Mouse (Mus musculus): ENCODE measurements at regions not wholly inside any gene's neighbourhood (a gene's known extent, or its start where the extent isn't known, plus 50 kb on each side); places are given as distances from the start of the nearest gene placed in this dataset.
A peak's percentile ranks its signal among the peaks of the same experiment; 100 is the strongest.

GRCm38 (mm10) chr16:24318723-24319437 is 74.4 kb upstream of the Lpp start:
- H3K4me1 ChIP-seq (ENCODE audit: insufficient read depth, low read length) = no peaks in the 10 kb centered on the region
- no peak overlapping the region for H3K9ac ChIP-seq (replicated peaks; ENCODE audit: low read length)
- ATAC-seq (ENCODE audit: low FRiP score, low TSS enrichment) = no peak
- no peak overlapping the region for H3K27ac ChIP-seq (ENCODE audit: low read length)
- H3K4me3 ChIP-seq (ENCODE audit: low read length) = no peak overlapping the region
- no peak overlapping the region for H3K4me2 ChIP-seq (replicated peaks; ENCODE audit: low read depth, low read length)
- WGBS = 88% methylated on average over 8 of the region's 8 CpGs
- H3K36me3 ChIP-seq (ENCODE audit: insufficient read depth, low read length) = no peaks in the 10 kb centered on the region
- no peaks in the 10 kb centered on the region for H3K27me3 ChIP-seq (ENCODE audit: insufficient read depth, low read length)
- H3K9me3 ChIP-seq (ENCODE audit: low read length) = no peaks in the 10 kb centered on the region

DNA sequence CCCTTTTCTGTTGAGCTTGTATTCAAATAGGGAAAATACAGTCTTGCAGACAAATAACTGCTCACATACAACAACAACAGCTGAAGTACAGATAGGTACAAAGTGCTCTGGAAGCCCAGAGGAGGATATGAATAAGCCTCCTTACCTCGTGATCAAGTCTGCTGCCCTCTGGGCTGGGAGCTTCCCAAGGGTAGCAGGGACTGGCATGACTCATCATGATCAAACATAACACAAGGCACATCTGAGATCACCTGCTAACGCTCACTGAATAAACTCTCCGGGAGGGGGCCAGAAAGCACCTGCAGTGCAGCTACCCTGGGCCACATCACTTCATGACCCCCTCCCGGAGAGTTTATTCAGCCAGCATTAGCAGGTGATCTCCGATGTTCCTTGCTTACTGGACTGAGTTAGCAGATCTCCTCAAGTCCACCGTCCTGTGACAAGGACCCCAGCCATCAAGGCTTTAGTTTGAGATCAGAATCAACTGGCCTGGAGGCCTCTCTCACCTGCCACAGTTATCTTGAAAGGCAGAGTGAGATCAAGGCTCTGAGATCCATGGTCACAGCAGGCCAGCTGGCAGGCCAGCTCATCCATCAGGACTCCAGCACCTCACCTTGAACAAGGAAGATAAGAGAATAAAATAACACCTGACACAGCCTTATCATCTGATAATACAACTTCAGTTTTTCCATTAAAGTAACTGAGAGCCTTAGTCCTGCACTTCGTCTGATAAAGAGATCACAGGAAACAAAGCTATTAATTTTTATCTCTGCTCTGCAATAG is 79.6 kb upstream of the Lpp start:
- no peak for ATAC-seq (ENCODE audit: low FRiP score, low TSS enrichment)
- H3K27me3 ChIP-seq (ENCODE audit: insufficient read depth, low read length) = no peaks in the 10 kb centered on the region
- no peaks in the 10 kb centered on the region for H3K9me3 ChIP-seq (ENCODE audit: low read length)
- H3K4me3 ChIP-seq (ENCODE audit: low read length) = no peak overlapping the region
- WGBS = 75% methylated on average over 7 of the region's 7 CpGs
- H3K36me3 ChIP-seq (ENCODE audit: insufficient read depth, low read length) = no peaks in the 10 kb centered on the region
- no peak overlapping the region for H3K4me2 ChIP-seq (replicated peaks; ENCODE audit: low read depth, low read length)
- H3K9ac ChIP-seq (replicated peaks; ENCODE audit: low read length) = no peak overlapping the region
- H3K4me1 ChIP-seq (ENCODE audit: insufficient read depth, low read length) = no peaks in the 10 kb centered on the region
- no peak overlapping the region for H3K27ac ChIP-seq (ENCODE audit: low read length)

- no peak overlapping the region for H3K4me2 ChIP-seq (replicated peaks; ENCODE audit: low read depth, low read length)
- no peak overlapping the region for H3K27ac ChIP-seq (ENCODE audit: low read length)
- WGBS = 100% methylated on average over 1 of the region's 1 CpGs
- ATAC-seq (ENCODE audit: low FRiP score, low TSS enrichment) = no peak
- H3K9me3 ChIP-seq (ENCODE audit: low read length) = no peaks in the 10 kb centered on the region
- no peak overlapping the region for H3K4me3 ChIP-seq (ENCODE audit: low read length)
- H3K36me3 ChIP-seq (ENCODE audit: insufficient read depth, low read length) = no peaks in the 10 kb centered on the region
- 0 out of 2 replicates have a peak, but pooled peaks cover 2% of the 10 kb centered on the region for H3K27me3 ChIP-seq (ENCODE audit: insufficient read depth, low read length)
- H3K4me1 ChIP-seq (ENCODE audit: insufficient read depth, low read length) = no peaks in the 10 kb centered on the region
- H3K9ac ChIP-seq (replicated peaks; ENCODE audit: low read length) = no peak overlapping the region
These were observed 87.9 kb upstream of the Lpp start for GRCm38 (mm10) chr16:24305391-24305790.

- ATAC-seq (ENCODE audit: low FRiP score, low TSS enrichment) = no peak
- Histone ChIP-seq H3K9ac (replicated peaks; ENCODE audit: low read length) (no peak overlapping the region), H3K36me3 (ENCODE audit: insufficient read depth, low read length) (no peaks in the 10 kb centered on the region), H3K9me3 (ENCODE audit: low read length) (no peaks in the 10 kb centered on the region), H3K27ac (ENCODE audit: low read length) (no peak overlapping the region), H3K4me2 (replicated peaks; ENCODE audit: low read depth, low read length) (no peak overlapping the region), H3K27me3 (ENCODE audit: insufficient read depth, low read length) (no peaks in the 10 kb centered on the region), H3K4me1 (ENCODE audit: insufficient read depth, low read length) (peaks cover 18% of the 10 kb centered on the region), H3K4me3 (ENCODE audit: low read length) (no peak overlapping the region)
- 21% methylated on average over 3 of the region's 3 CpGs for WGBS
These were observed 96.5 kb upstream of the Lpp start for GRCm38 (mm10) chr16:24296790-24297189.

GRCm38 (mm10) chr16:24295626-24296440 is 97.5 kb upstream of the Lpp start:
- Histone ChIP-seq H3K36me3 (ENCODE audit: insufficient read depth, low read length) (no peaks in the 10 kb centered on the region), H3K27me3 (ENCODE audit: insufficient read depth, low read length) (no peaks in the 10 kb centered on the region), H3K4me1 (ENCODE audit: insufficient read depth, low read length) (peaks cover 18% of the 10 kb centered on the region), H3K4me2 (replicated peaks; ENCODE audit: low read depth, low read length) (peak overlapping the region; percentile 18; the same call in 1 of the 2 replicates), H3K9me3 (ENCODE audit: low read length) (no peaks in the 10 kb centered on the region), H3K9ac (replicated peaks; ENCODE audit: low read length) (no peak overlapping the region), H3K27ac (ENCODE audit: low read length) (no peak overlapping the region), H3K4me3 (ENCODE audit: low read length) (no peak overlapping the region)
- ATAC-seq (ENCODE audit: low FRiP score, low TSS enrichment) = no peak
- 34% methylated on average over 7 of the region's 7 CpGs for WGBS

GRCm38 (mm10) chr16:24284215-24284614 is 109.1 kb upstream of the Lpp start:
- Histone ChIP-seq H3K36me3 (ENCODE audit: insufficient read depth, low read length) (no peaks in the 10 kb centered on the region), H3K4me2 (replicated peaks; ENCODE audit: low read depth, low read length) (no peak overlapping the region), H3K27ac (ENCODE audit: low read length) (no peak overlapping the region), H3K27me3 (ENCODE audit: insufficient read depth, low read length) (no peaks in the 10 kb centered on the region), H3K9me3 (ENCODE audit: low read length) (0 out of 2 replicates have a peak, but pooled peaks cover 3% of the 10 kb centered on the region), H3K9ac (replicated peaks; ENCODE audit: low read length) (no peak overlapping the region), H3K4me3 (ENCODE audit: low read length) (no peak overlapping the region), H3K4me1 (ENCODE audit: insufficient read depth, low read length) (peaks cover 18% of the 10 kb centered on the region)
- ATAC-seq (ENCODE audit: low FRiP score, low TSS enrichment) = no peak
- WGBS = 33% methylated on average over 3 of the region's 3 CpGs

DNA sequence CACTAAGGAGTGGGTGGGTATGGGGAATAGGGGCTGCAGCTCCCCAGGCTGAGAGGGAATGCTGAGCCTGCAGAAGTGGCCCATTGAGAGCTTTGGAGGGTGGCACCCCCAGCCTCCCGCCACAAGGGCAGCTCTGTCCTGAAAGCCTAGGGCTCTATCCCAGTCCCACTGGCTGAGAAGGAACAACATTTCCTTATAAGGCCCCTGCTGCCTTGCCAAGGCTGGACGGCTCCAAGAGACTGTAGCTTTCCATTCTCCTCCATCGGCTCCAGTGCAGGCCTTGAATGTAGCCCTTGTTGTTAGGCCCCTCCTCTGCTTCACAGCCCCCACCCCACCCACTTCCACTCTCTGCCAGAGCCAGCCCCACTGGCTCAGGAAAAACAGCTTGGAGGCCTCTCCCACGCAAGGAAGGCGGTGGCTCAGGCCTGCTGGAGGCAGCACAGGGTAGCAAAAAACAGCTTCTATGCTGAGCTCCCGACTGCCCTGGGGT is 111.1 kb upstream of the Lpp start:
- H3K36me3 ChIP-seq (ENCODE audit: insufficient read depth, low read length) = no peaks in the 10 kb centered on the region
- H3K9me3 ChIP-seq (ENCODE audit: low read length) = no peaks in the 10 kb centered on the region
- peak overlapping the region; percentile 65 for H3K27ac ChIP-seq (ENCODE audit: low read length)
- no peak overlapping the region for H3K4me3 ChIP-seq (ENCODE audit: low read length)
- H3K4me1 ChIP-seq (ENCODE audit: insufficient read depth, low read length) = peaks cover 18% of the 10 kb centered on the region
- no peaks in the 10 kb centered on the region for H3K27me3 ChIP-seq (ENCODE audit: insufficient read depth, low read length)
- no peak overlapping the region for H3K4me2 ChIP-seq (replicated peaks; ENCODE audit: low read depth, low read length)
- ATAC-seq (ENCODE audit: low FRiP score, low TSS enrichment) = peak; percentile 95
- 6% methylated on average over 6 of the region's 6 CpGs for WGBS
- H3K9ac ChIP-seq (replicated peaks; ENCODE audit: low read length) = peak overlapping the region; percentile 36; the same call in 1 of the 2 replicates

DNA sequence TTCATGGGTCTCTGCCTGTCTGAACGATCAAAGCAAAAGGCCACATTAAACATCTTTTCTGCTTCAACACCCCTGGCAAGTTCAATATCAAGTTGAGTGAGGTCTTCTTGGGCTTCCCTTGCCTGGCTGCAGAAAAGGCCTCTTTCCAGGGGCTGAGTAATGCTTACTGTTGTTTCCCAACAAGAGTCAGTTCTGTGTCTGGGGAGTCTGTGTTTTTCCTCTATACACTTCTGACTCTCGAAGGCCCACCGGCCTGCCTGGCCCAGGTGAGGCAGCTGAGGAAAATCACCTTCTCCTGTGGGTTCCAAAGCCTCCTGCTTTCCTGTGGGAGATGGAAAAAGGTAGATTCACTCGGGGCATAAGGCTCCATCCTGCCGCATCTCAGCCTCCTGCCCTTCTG is 111.7 kb upstream of the Lpp start:
- Histone ChIP-seq H3K4me3 (ENCODE audit: low read length) (no peak overlapping the region), H3K36me3 (ENCODE audit: insufficient read depth, low read length) (no peaks in the 10 kb centered on the region), H3K27ac (ENCODE audit: low read length) (peak overlapping the region; percentile 65), H3K27me3 (ENCODE audit: insufficient read depth, low read length) (no peaks in the 10 kb centered on the region), H3K4me1 (ENCODE audit: insufficient read depth, low read length) (peaks cover 18% of the 10 kb centered on the region), H3K9me3 (ENCODE audit: low read length) (no peaks in the 10 kb centered on the region), H3K4me2 (replicated peaks; ENCODE audit: low read depth, low read length) (no peak overlapping the region), H3K9ac (replicated peaks; ENCODE audit: low read length) (no peak overlapping the region)
- peak; percentile 8; the same call in 1 of the 2 replicates for ATAC-seq (ENCODE audit: low FRiP score, low TSS enrichment)
- WGBS = 47% methylated on average over 5 of the region's 5 CpGs

GRCm38 (mm10) chr16:24277857-24278256 is 115.5 kb upstream of the Lpp start:
- no peaks in the 10 kb centered on the region for H3K9me3 ChIP-seq (ENCODE audit: low read length)
- no peak for ATAC-seq (ENCODE audit: low FRiP score, low TSS enrichment)
- no peaks in the 10 kb centered on the region for H3K36me3 ChIP-seq (ENCODE audit: insufficient read depth, low read length)
- H3K27me3 ChIP-seq (ENCODE audit: insufficient read depth, low read length) = no peaks in the 10 kb centered on the region
- no peak overlapping the region for H3K27ac ChIP-seq (ENCODE audit: low read length)
- H3K4me3 ChIP-seq (ENCODE audit: low read length) = no peak overlapping the region
- no peak overlapping the region for H3K4me2 ChIP-seq (replicated peaks; ENCODE audit: low read depth, low read length)
- H3K9ac ChIP-seq (replicated peaks; ENCODE audit: low read length) = no peak overlapping the region
- WGBS = 71% methylated on average over 7 of the region's 7 CpGs
- peaks cover 16% of the 10 kb centered on the region for H3K4me1 ChIP-seq (ENCODE audit: insufficient read depth, low read length)

Measured in kidney, embryonic 16.5 days (tissue).